Mouse (Mus musculus) ES-E14 (cell line): ENCODE results near the gene Hsf5.

Source experiments
- CHD2 ChIP-seq: IDR thresholded peaks from 2 replicates; pipeline ENCODE4 v1.6.1; 2014; ENCODE audit warnings: mild to moderate bottlenecking, low read depth, low read length, inconsistent platforms
- ZC3H11A ChIP-seq: IDR thresholded peaks from 2 replicates; pipeline ENCODE4 v1.6.1; 2012; ENCODE audit warnings: low read depth, mild to moderate bottlenecking, inconsistent platforms, low read length, borderline replicate concordance
- ZNF384 ChIP-seq: IDR thresholded peaks from 2 replicates; pipeline ENCODE4 v1.6.1; 2012; ENCODE audit warnings: low read depth, low read length, inconsistent platforms

DNA sequence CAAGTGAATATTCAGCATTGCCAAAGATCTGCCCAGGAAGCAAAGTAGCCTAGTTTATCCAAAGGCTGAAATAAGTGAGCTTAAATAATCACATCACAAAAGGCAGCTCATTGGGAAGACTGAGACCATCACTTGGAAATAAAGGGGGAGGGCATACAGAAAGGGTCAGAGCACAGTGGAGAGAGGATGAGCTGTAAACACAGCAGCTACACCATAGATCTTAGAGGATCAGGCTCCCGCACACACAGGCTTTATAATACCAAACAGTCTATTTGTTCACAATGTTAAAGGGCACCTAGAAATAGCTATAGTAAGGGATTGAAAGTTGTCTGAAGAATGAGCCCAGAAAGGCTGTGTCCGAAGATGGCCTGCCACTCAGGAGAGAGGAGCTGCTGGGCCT, 21.8 kb downstream of the Hsf5 start:
- TF ChIP-seq CHD2 (no peak), ZNF384 (no peak), ZC3H11A (no peak)
